Mouse (Mus musculus) brown adipose tissue, adult 24 weeks (tissue): ENCODE measurements around the gene Asf1a. TPM values are rescaled to one million over a fixed set of nuclear protein-coding genes. Genes with fewer than 3 reads are reported as not detected.
"Not testable (repeated sequence)": the region's sequence is repeated elsewhere in the genome, so short reads cannot be mapped to it uniquely, and the experiment has no call there.

Experiments
- H3K27ac ChIP-seq: fragments of 200-500 bp; replicated peaks from 2 replicates; pipeline ENCODE4 v1.5.1; 2012; ENCODE audit warnings: low read depth, mild to moderate bottlenecking, low read length
- H3K4me1 ChIP-seq: fragments of 200-500 bp; 2 replicates; pipeline ENCODE4 v1.6.1; 2012; ENCODE audit warnings: low read length, mixed read lengths; ENCODE audit not compliant: control insufficient read depth, insufficient read depth, insufficient read length
- H3K4me3 ChIP-seq: fragments of 200-500 bp; 2 replicates; pipeline ENCODE4 v1.5.1; 2012; ENCODE audit warnings: low read depth, mild to moderate bottlenecking, low read length, moderate library complexity; ENCODE audit not compliant: insufficient read depth
- polyA plus RNA-seq: library from polyadenylated mRNA; stranded (reverse); fragments of >200 nt; gene quantifications from 2 replicates; pipeline ENCODE4 v1.2.4, GENCODE M21; 2012; ENCODE audit not compliant: missing spikeins, insufficient read depth, insufficient read length

Gene Asf1a
- polyA plus RNA-seq, 1 experiment: 22.6 TPM

GRCm38 (mm10) chr10:53615850-53616616 is 19.5 kb downstream of the Asf1a start:
- Histone ChIP-seq H3K4me1 (no peaks in the 10 kb centered on the region; the same call in 1 of the 2 replicates), H3K27ac (no peak overlapping the region), H3K4me3 (no peak overlapping the region)

- Histone ChIP-seq H3K27ac (peak overlapping the region; percentile 32), H3K4me3 (peak overlapping the region; percentile 79), H3K4me1 (no peaks in the 10 kb centered on the region)
Observed at GRCm38 (mm10) chr10:53629247-53629917, 32.8 kb downstream of the Asf1a start.

GRCm38 (mm10) chr10:53629918-53630250 is 33.3 kb downstream of the Asf1a start:
- no peaks in the 10 kb centered on the region for H3K4me1 ChIP-seq
- peak overlapping the region; percentile 32 for H3K27ac ChIP-seq

GRCm38 (mm10) chr10:53630339-53630738 is 33.8 kb downstream of the Asf1a start, which contains the start of gene Mcm9:
Gene Mcm9, minus strand, starts transcription at chr10:53630439.
- not testable (repeated sequence) for H3K4me1 ChIP-seq
- peak within 1 kb of the TSS; percentile 79 for H3K4me3 ChIP-seq
- peak within 1 kb of the TSS; percentile 32 for H3K27ac ChIP-seq

More at GRCm38 (mm10) chr10:53629918-53630250, 33.3 kb downstream of the Asf1a start:
- peak overlapping the region; percentile 79 for H3K4me3 ChIP-seq

- Histone ChIP-seq H3K4me3 (no peak overlapping the region), H3K27ac (no peak overlapping the region), H3K4me1 (no peaks in the 10 kb centered on the region)
Observed at GRCm38 (mm10) chr10:53634160-53634559, 37.6 kb downstream of the Asf1a start.

GRCm38 (mm10) chr10:53635246-53635971 is 38.9 kb downstream of the Asf1a start:
- no peak overlapping the region for H3K27ac ChIP-seq
- H3K4me3 ChIP-seq: no peak overlapping the region
- no peaks in the 10 kb centered on the region for H3K4me1 ChIP-seq

GRCm38 (mm10) chr10:53641507-53641906 is 45.0 kb downstream of the Asf1a start:
- Histone ChIP-seq H3K4me1 (no peaks in the 10 kb centered on the region), H3K27ac (no peak overlapping the region), H3K4me3 (no peak overlapping the region)

- H3K4me1 ChIP-seq: no peaks in the 10 kb centered on the region
- H3K27ac ChIP-seq: no peak overlapping the region
- H3K4me3 ChIP-seq: no peak overlapping the region
Observed at GRCm38 (mm10) chr10:53650683-53651082, 54.1 kb downstream of the Asf1a start.

GRCm38 (mm10) chr10:53654239-53654638 is 57.7 kb downstream of the Asf1a start:
- not testable (repeated sequence) for H3K27ac ChIP-seq, H3K4me1 ChIP-seq, H3K4me3 ChIP-seq

Other genes starting within 250 kb of the Asf1a start
- gene Cep85l, start 216.8 kb upstream of the Asf1a start, polyA plus RNA-seq: 5.7 and 7.8 TPM in 2 replicates
- gene Mcm9, start 33.7 kb downstream of the Asf1a start, polyA plus RNA-seq: 2.0 and 3.8 TPM in 2 replicates
- 0.79 TPM in 1 of 2 replicates, not detected in the other for gene Fam184a, start 154.4 kb downstream of the Asf1a start, polyA plus RNA-seq